Mouse (Mus musculus) cortical plate, adult 2 months (tissue): Measurements from ENCODE around the gene 1700056E22Rik. TPM values are rescaled to one million over a fixed set of nuclear protein-coding genes. Genes with fewer than 3 reads are reported as not detected.

Source experiments
- H3K27ac ChIP-seq: fragments of 200-500 bp; 2 replicates; pipeline ENCODE4 v1.5.1; 2012; ENCODE audit warnings: low read length, control low read depth, inconsistent platforms; ENCODE audit not compliant: insufficient read depth
- H3K4me1 ChIP-seq: fragments of 200-500 bp; 2 replicates; pipeline ENCODE4 v1.6.1; 2011; ENCODE audit warnings: low read length; ENCODE audit not compliant: control insufficient read depth, insufficient read depth
- H3K4me3 ChIP-seq: fragments of 200-500 bp; 2 replicates; pipeline ENCODE4 v1.5.1; 2011; ENCODE audit warnings: mild to moderate bottlenecking, low read length, control low read depth; ENCODE audit not compliant: insufficient read depth
- CTCF ChIP-seq: fragments of 200-500 bp; IDR thresholded peaks from 2 replicates; pipeline ENCODE4 v1.5.1; 2011; ENCODE audit warnings: mild to moderate bottlenecking, control low read depth, low read length; ENCODE audit not compliant: insufficient read depth; ENCODE audit errors: extremely low read depth
- POLR2A ChIP-seq: fragments of 200-500 bp; IDR thresholded peaks from 2 replicates; pipeline ENCODE4 v1.6.1; 2011; ENCODE audit warnings: mild to moderate bottlenecking, low read length, control low read depth; ENCODE audit not compliant: insufficient read depth; ENCODE audit errors: extremely low read depth
- polyA plus RNA-seq: library from polyadenylated mRNA; depleted of rRNA; stranded (reverse); fragments of >200 nt; gene quantifications from 2 replicates; pipeline ENCODE4 v1.2.3, GENCODE M21; 2012

1700056E22Rik gene
- polyA plus RNA-seq, 1 experiment = 0.23 TPM

- TF ChIP-seq CTCF (no peak), POLR2A (no peak)
- H3K27ac ChIP-seq = peak overlapping the region; percentile 17; the same call in 1 of the 2 replicates
- H3K4me3 ChIP-seq = no peak overlapping the region
- H3K4me1 ChIP-seq = no peaks in the 10 kb centered on the region; the same call in 1 of the 2 replicates
Measured at GRCm38 (mm10) chr1:184065589-184066361, 31.7 kb upstream of the 1700056E22Rik start.

- no peak overlapping the region for H3K4me3 ChIP-seq
- H3K27ac ChIP-seq = no peak overlapping the region
- H3K4me1 ChIP-seq = no peaks in the 10 kb centered on the region; the same call in 1 of the 2 replicates
- no peak for TF ChIP-seq CTCF
- no peak for TF ChIP-seq POLR2A
Measured at GRCm38 (mm10) chr1:184064306-184064705, 30.2 kb upstream of the 1700056E22Rik start.

GRCm38 (mm10) chr1:184061901-184062300, 27.8 kb upstream of the 1700056E22Rik start:
- TF ChIP-seq POLR2A = no peak
- Histone ChIP-seq H3K4me1 (no peaks in the 10 kb centered on the region), H3K4me3 (no peak overlapping the region), H3K27ac (no peak overlapping the region)

DNA sequence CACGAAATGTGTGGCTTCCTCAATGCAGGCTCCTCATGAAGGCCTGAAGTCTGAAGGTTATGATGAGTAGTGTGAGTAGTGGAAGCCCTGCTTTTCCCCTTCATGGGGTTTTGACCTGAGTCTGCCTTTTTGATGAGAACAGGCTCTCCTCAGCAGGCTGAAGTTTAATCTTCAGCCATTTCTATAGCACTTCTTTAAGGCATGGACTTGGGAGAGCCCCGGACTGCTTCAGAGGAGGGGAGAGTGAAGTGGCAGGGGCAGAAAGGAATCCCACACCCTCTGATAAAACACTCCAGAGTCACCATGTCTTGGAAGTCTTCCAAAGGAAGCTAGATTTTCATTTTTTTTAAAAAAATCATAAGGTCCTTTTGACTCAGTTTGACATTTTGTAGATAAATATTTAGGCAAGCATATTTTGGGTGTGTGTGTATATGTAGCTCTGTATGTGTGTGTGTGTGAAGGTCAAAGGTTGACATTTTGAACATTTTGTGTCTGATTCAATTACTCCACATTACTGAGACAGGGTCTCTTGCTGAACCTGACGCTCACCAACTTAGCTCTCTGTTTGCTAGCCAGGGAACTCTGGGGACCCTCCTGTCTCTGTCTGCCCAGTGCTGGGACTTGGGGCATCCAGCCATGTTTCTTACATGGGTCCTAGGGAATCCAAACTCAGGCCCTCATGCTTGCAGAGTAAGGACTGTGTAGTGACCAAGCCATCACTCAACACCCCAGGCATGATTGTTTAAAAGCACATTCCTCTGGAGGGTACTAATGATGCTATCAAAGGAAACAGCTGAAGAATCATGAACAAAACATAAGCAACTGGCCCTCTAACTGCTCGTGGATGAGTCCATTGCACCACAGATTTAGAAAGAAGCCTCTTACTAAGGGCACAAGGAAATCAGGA, 27.0 kb upstream of the 1700056E22Rik start:
- H3K4me3 ChIP-seq = no peak overlapping the region
- TF ChIP-seq CTCF = no peak
- H3K4me1 ChIP-seq = no peaks in the 10 kb centered on the region
- no peak overlapping the region for H3K27ac ChIP-seq

DNA sequence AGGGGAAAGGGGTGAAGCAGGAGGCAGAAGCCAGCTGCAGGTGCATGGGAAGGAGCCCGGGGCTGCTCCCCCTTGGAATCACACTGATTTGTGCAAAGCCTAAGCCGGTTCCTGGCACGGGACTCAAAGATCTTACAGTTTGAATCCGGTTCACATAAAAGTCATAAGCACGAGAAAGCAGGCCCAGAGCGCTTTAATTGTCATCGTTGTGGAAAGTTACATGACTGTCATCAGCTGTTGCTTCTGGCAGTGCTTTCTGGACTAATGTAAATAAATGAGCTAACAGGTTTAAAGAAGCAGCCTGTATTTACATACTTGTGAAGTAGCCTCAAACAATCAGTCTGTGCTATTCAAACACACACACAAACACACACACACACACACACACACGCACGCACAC, 26.3 kb upstream of the 1700056E22Rik start:
- Histone ChIP-seq H3K4me3 (no peak overlapping the region), H3K4me1 (no peaks in the 10 kb centered on the region), H3K27ac (no peak overlapping the region)
- no peak for TF ChIP-seq POLR2A
- no peak for TF ChIP-seq CTCF

GRCm38 (mm10) chr1:184059814-184060213, 25.7 kb upstream of the 1700056E22Rik start:
- no peaks in the 10 kb centered on the region for H3K4me1 ChIP-seq
- no peak overlapping the region for H3K27ac ChIP-seq
- TF ChIP-seq POLR2A = no peak
- TF ChIP-seq CTCF = no peak
- H3K4me3 ChIP-seq = no peak overlapping the region

DNA sequence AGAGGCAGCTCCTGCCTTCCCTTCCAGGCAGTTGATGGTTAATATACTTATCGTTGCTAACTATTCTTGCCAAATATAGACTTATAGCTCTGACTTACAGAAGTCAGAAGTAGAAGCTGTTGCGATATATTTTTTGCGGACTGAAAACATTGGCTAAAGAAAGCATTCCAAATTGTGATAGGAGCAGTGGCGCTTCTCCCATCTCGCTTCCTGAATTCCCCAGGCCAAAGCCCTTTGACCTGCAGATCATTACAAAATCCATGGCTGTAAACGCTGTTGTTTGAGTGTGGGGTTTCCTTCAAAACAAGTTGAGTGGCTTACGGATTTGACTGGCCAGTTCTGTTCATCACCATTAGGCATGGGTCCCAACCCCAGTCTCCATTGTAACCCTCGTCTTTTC, 24.1 kb upstream of the 1700056E22Rik start:
- no peak overlapping the region for H3K27ac ChIP-seq
- no peaks in the 10 kb centered on the region; the same call in 1 of the 2 replicates for H3K4me1 ChIP-seq
- no peak overlapping the region for H3K4me3 ChIP-seq
- TF ChIP-seq CTCF = no peak
- TF ChIP-seq POLR2A = no peak

GRCm38 (mm10) chr1:184054176-184054575, 20.1 kb upstream of the 1700056E22Rik start:
- Histone ChIP-seq H3K27ac (no peak overlapping the region), H3K4me3 (no peak overlapping the region), H3K4me1 (no peaks in the 10 kb centered on the region; the same call in 1 of the 2 replicates)
- TF ChIP-seq POLR2A (no peak), CTCF (no peak)

DNA sequence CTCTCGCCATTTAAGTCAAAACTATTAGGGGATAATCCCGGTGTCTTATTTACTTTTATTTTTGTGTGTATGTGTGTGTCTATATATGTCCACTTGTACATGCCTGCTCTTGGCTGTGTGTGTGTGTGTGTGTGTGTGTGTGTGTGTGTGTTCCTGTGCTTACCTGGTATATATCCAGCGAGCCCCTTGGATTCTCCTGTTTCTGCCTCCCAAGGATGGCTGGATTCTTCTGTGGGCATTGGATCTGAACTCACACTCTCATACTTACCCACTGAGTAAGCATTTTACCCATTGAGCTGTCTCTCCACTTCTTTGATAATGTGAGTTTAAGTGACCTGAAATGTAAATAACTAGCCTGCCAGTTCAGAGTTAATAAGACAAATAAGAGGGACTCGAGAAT, 19.6 kb upstream of the 1700056E22Rik start:
- no peak for TF ChIP-seq CTCF
- Histone ChIP-seq H3K27ac (no peak overlapping the region), H3K4me3 (no peak overlapping the region), H3K4me1 (no peaks in the 10 kb centered on the region; the same call in 1 of the 2 replicates)
